Mouse (Mus musculus) hindbrain, embryonic 10.5 days (tissue): ENCODE measurements around the gene Cstb. TPM values are rescaled to one million over a fixed set of nuclear protein-coding genes. Genes with fewer than 3 reads are reported as not detected.
A peak's percentile ranks its signal among the peaks of the same experiment; 100 is the strongest.

Experiments used
- DNase-seq: peaks from one replicate; pipeline ENCODE4 v3.0.0-alpha.2; 2017; ENCODE audit warnings: low spot score
- H3K27ac ChIP-seq: fragments of 300-500 bp; sonication (generic); 2 replicates; pipeline ENCODE4 v1.5.1; 2016; ENCODE audit warnings: mild to moderate bottlenecking, moderate library complexity
- H3K27me3 ChIP-seq: fragments of 300-500 bp; sonication (generic); 2 replicates; pipeline ENCODE4 v1.6.1; 2016; ENCODE audit warnings: mild to moderate bottlenecking; ENCODE audit not compliant: poor library complexity, insufficient read depth, severe bottlenecking
- H3K36me3 ChIP-seq: fragments of 300-500 bp; sonication (generic); 2 replicates; pipeline ENCODE4 v1.6.1; 2016; ENCODE audit warnings: mild to moderate bottlenecking, moderate library complexity
- H3K4me1 ChIP-seq: fragments of 300-500 bp; sonication (generic); replicated peaks from 2 replicates; pipeline ENCODE4 v1.6.1; 2016; ENCODE audit warnings: mild to moderate bottlenecking
- H3K4me3 ChIP-seq: fragments of 300-500 bp; sonication (generic); 2 replicates; pipeline ENCODE4 v1.5.1; 2016; ENCODE audit warnings: mild to moderate bottlenecking, moderate library complexity
- H3K9me3 ChIP-seq: fragments of 300-500 bp; sonication (generic); 2 replicates; pipeline ENCODE4 v1.6.1; 2016; ENCODE audit warnings: mild to moderate bottlenecking, moderate library complexity
- WGBS: fragments of 180-500 bp; shearing (Covaris S2); methylation state at CpG from one replicate; pipeline ENCODE4 v1.1.7; 2016; 5-methylcytosine and 5-hydroxymethylcytosine counted together
- polyA plus RNA-seq: library from polyadenylated mRNA; unstranded; fragments of >200 nt; fragmentation: Nextera tagmentation; extraction: Ambion mirVana; gene quantifications from 2 replicates; pipeline ENCODE4 v1.2.1, GENCODE M21; 2016

The Cstb gene
- polyA plus RNA-seq, 1 experiment from 2014 or later: 129 TPM

DNA sequence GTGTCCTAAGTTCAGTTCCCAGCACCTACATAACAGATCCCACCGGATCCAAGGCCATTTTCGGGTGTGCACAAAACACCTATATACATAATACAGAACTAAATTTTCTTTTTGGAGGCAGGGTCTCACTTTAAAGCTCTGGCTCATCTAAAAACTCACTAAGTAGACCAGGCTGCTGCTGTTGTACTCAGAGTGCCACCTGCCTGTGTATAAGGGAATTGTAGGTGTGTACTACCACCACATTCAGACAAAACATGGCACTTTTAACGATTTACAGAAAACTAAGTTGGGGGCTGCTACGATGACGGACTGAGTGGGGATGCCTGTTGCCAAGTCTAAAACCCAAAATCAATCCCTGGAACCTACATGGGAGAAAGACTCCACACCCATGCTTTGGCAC is 25.3 kb downstream of the Cstb start:
- H3K36me3 ChIP-seq: peaks cover 36% of the 10 kb centered on the region
- no peak for DNase-seq
- H3K4me1 ChIP-seq: peaks cover 30% of the 10 kb centered on the region
- no peaks in the 10 kb centered on the region for H3K9me3 ChIP-seq
- H3K27ac ChIP-seq: no peak overlapping the region
- no peak overlapping the region for H3K4me3 ChIP-seq
- 92% methylated on average over 5 of the region's 5 CpGs for WGBS
- H3K27me3 ChIP-seq: no peaks in the 10 kb centered on the region

- Histone ChIP-seq H3K36me3 (peaks cover 21% of the 10 kb centered on the region), H3K4me1 (peaks cover 33% of the 10 kb centered on the region), H3K9me3 (no peaks in the 10 kb centered on the region), H3K4me3 (no peak overlapping the region), H3K27ac (peak overlapping the region; percentile 66), H3K27me3 (no peaks in the 10 kb centered on the region)
- DNase-seq: peak; percentile 44
- 18% methylated on average over 4 of the region's 4 CpGs for WGBS
These were observed 27.2 kb downstream of the Cstb start for GRCm38 (mm10) chr10:78452641-78453040.

DNA sequence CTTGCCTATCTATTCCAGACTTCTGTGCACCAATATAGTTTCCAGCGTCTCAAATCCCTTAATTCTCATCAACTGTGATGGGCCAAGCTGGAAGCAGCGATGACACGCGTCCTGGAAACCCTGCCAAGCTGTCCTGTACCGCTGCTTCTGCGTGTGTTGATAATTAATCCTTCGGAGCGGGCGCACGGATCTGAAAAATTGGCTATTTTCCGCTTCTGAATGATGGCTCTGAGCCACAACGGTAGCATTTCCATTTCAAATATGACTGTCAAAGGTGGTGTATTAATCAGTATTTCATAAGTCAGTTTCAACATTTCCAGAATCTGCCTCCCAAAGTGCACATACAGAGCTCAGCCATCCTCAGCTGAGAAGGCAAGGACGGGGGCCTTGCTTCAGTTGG is 31.2 kb downstream of the Cstb start:
- WGBS: 95% methylated on average over 13 of the region's 13 CpGs
- Histone ChIP-seq H3K27me3 (no peaks in the 10 kb centered on the region), H3K27ac (no peak overlapping the region), H3K36me3 (no peaks in the 10 kb centered on the region), H3K4me3 (no peak overlapping the region), H3K9me3 (no peaks in the 10 kb centered on the region), H3K4me1 (peaks cover 53% of the 10 kb centered on the region)
- DNase-seq: no peak

GRCm38 (mm10) chr10:78457495-78458347 is 32.3 kb downstream of the Cstb start:
- Histone ChIP-seq H3K4me3 (no peak overlapping the region), H3K36me3 (no peaks in the 10 kb centered on the region), H3K4me1 (peaks cover 43% of the 10 kb centered on the region), H3K27ac (0 out of 2 replicates have a peak overlapping the region, but pooled peaks have one; percentile 17), H3K9me3 (no peaks in the 10 kb centered on the region), H3K27me3 (peaks cover under 1% of the 10 kb centered on the region; the same call in 1 of the 2 replicates)
- DNase-seq: peak; percentile 14
- WGBS: 27% methylated on average over 10 of the region's 10 CpGs

DNA sequence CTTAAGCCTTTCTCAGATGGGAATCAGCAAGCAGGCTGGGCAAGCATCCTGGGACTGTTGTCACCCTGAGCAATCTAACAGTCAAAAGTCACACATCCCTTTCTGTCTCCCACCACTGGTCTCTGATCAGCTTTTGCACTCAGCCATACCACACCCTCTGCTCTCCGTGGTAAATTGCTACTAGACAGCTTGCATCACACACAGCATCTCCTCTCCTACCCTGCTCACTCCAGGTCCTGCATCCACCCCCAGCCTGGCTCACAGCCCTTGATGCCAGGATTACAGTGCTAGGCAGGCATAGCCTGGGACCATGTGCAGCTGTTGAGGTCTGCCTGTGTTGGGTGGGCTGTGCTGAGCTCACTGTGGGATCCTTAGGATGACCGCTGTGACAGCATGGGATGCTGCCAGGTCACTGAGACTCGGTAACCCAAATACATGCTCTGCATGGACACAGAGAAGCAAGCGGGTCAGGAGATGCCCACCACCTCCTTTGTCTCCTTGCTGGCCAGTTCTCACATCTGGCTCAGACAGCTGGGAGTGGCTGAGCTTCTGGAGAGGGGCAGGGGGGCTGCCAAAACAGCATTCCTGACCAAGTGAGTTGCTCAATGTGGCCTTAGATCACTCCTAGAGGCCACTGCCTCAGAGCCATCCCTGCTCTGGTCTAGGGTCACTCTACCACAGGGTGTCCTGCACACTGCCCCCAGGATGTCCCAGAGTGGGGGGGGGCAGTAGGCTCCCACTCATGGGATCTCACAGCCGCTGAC is 33.1 kb downstream of the Cstb start:
- Histone ChIP-seq H3K27ac (peak overlapping the region; percentile 62), H3K4me3 (no peak overlapping the region)
- WGBS: 64% methylated on average over 5 of the region's 5 CpGs

GRCm38 (mm10) chr10:78460463-78460862 is 35.0 kb downstream of the Cstb start:
- no peak overlapping the region for H3K4me3 ChIP-seq
- H3K4me1 ChIP-seq: peaks cover 50% of the 10 kb centered on the region
- no peak for DNase-seq
- no peaks in the 10 kb centered on the region for H3K36me3 ChIP-seq
- H3K27me3 ChIP-seq: peaks cover 13% of the 10 kb centered on the region
- no peaks in the 10 kb centered on the region for H3K9me3 ChIP-seq
- WGBS: 59% methylated on average over 5 of the region's 5 CpGs
- H3K27ac ChIP-seq: no peak overlapping the region

More for the DNA sequence above, 33.1 kb downstream of the Cstb start:
- Histone ChIP-seq H3K9me3 (no peaks in the 10 kb centered on the region), H3K4me1 (peaks cover 39% of the 10 kb centered on the region), H3K27me3 (peaks cover 8% of the 10 kb centered on the region), H3K36me3 (no peaks in the 10 kb centered on the region)
- DNase-seq: no peak

DNA sequence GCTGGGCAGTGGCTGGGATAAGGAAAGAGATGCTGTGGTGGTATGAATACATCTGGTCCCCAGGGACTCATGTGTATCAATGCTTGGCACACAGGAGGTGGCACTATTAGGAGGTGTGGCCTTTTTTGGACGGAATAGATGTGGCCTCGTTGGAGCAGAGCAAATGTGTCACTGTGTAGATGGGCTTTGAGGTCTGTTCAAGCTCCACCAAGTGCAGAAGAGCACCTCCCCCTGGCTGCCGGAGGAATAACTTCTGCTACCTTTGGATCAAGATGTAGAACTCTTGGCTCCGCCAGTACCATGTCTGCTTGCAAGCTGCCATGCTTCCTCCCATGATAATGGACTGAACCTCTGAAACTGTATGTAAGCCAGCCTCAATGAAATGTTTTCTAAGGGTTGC is 36.3 kb downstream of the Cstb start:
- Histone ChIP-seq H3K27me3 (peaks cover 19% of the 10 kb centered on the region), H3K36me3 (no peaks in the 10 kb centered on the region), H3K27ac (no peak overlapping the region), H3K9me3 (no peaks in the 10 kb centered on the region), H3K4me1 (peaks cover 49% of the 10 kb centered on the region), H3K4me3 (no peak overlapping the region)
- 78% methylated on average over 4 of the region's 4 CpGs for WGBS
- DNase-seq: no peak

DNA sequence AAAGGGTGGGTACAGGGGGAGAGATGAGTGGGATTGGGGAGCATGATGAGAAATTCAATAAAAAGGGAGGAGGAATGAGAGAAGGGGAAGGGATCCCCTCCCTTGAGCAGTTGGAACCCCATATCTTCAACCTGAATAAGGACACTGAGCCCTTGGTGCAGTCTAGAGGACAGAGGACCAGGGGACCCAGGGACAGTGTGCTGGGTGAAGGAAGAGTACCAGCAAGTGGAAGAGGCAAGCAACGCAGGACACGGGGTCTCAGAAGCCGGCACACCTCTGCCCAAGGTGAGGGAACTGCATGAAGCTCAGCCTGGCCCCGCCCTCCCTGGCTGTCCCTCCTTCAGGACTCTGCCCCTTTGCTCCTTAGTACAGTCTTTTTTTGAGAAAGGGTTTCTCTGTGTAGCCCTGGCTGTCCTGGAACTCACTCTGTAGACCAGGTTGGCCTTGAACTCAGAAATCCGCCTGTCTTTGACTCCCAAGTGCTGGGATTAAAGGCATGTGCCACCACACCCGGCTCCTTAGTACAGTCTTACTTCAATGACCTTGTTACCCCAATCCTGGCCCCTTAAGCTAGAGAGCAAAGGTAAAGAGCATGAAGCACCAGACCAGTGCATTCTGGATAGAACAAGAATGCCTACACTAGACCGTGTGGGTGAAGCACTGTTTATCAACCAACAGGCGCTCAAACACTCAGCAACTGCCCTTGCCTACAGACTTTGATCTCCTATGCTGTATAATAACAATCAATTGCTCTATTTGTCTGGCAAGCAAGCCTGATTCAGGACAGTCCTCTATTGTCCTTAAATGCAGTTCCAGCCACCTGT is 37.7 kb downstream of the Cstb start:
- DNase-seq: no peak
- Histone ChIP-seq H3K27me3 (peaks cover 19% of the 10 kb centered on the region), H3K36me3 (no peaks in the 10 kb centered on the region), H3K4me3 (0 out of 2 replicates have a peak overlapping the region, but pooled peaks have one; percentile 79), H3K27ac (no peak overlapping the region), H3K9me3 (no peaks in the 10 kb centered on the region), H3K4me1 (peaks cover 53% of the 10 kb centered on the region)
- 91% methylated on average over 8 of the region's 8 CpGs for WGBS

GRCm38 (mm10) chr10:78463769-78464167 is 38.3 kb downstream of the Cstb start:
- H3K9me3 ChIP-seq: no peaks in the 10 kb centered on the region
- no peak for DNase-seq
- peaks cover 19% of the 10 kb centered on the region for H3K27me3 ChIP-seq
- 90% methylated on average over 3 of the region's 3 CpGs for WGBS
- peak overlapping the region; percentile 83; the same call in 1 of the 2 replicates for H3K27ac ChIP-seq
- no peaks in the 10 kb centered on the region for H3K36me3 ChIP-seq
- peak overlapping the region; percentile 79 for H3K4me3 ChIP-seq
- peaks cover 47% of the 10 kb centered on the region for H3K4me1 ChIP-seq

GRCm38 (mm10) chr10:78464201-78464791 is 38.8 kb downstream of the Cstb start:
- DNase-seq: no peak
- Histone ChIP-seq H3K4me1 (peaks cover 44% of the 10 kb centered on the region), H3K27ac (peak overlapping the region; percentile 83), H3K9me3 (no peaks in the 10 kb centered on the region), H3K4me3 (peak overlapping the region; percentile 79), H3K36me3 (no peaks in the 10 kb centered on the region), H3K27me3 (peaks cover 19% of the 10 kb centered on the region)
- 2% methylated on average over 32 of the region's 32 CpGs for WGBS

- Histone ChIP-seq H3K4me1 (peaks cover 44% of the 10 kb centered on the region), H3K27ac (peak within 1 kb of the TSS; percentile 83), H3K36me3 (no peaks in the 10 kb centered on the region), H3K4me3 (peak within 1 kb of the TSS; percentile 79), H3K9me3 (no peaks in the 10 kb centered on the region), H3K27me3 (peaks cover 19% of the 10 kb centered on the region)
- peak; percentile 91 for DNase-seq
- WGBS: under 1% methylated on average over 35 of the region's 35 CpGs
These were observed 39.3 kb downstream of the Cstb start, which contains the start of gene Pdxk for GRCm38 (mm10) chr10:78464792-78465207. Gene Pdxk, minus strand, starts transcription at chr10:78464975.

GRCm38 (mm10) chr10:78465472-78465871 is 40.0 kb downstream of the Cstb start:
- no peaks in the 10 kb centered on the region for H3K9me3 ChIP-seq
- H3K4me3 ChIP-seq: peak overlapping the region; percentile 79; the same call in 1 of the 2 replicates
- peak overlapping the region; percentile 83; the same call in 1 of the 2 replicates for H3K27ac ChIP-seq
- WGBS: 76% methylated on average over 3 of the region's 3 CpGs
- peaks cover 22% of the 10 kb centered on the region for H3K27me3 ChIP-seq
- no peak for DNase-seq
- peaks cover 40% of the 10 kb centered on the region for H3K4me1 ChIP-seq
- H3K36me3 ChIP-seq: no peaks in the 10 kb centered on the region
